Mouse (Mus musculus) forebrain, embryonic 14.5 days (tissue): ENCODE measurements around the gene Ky. TPM values are rescaled to one million over a fixed set of nuclear protein-coding genes. Genes with fewer than 3 reads are reported as not detected.

Source experiments
- ATAC-seq: fragments of 200-750 bp; cut with Nextera tagmentation; 2 replicates; pipeline ENCODE4 v1.8.0; 2017; ENCODE audit warnings: mild to moderate bottlenecking, moderate library complexity
- DNase-seq: peaks from one replicate; pipeline ENCODE4 v3.0.0-alpha.2; 2015; ENCODE audit warnings: low spot score
- H3K27ac ChIP-seq: fragments of 300-500 bp; sonication (generic); 2 replicates; pipeline ENCODE4 v1.5.1; 2014; ENCODE audit warnings: low read depth, mild to moderate bottlenecking, control low read depth, low read length, moderate library complexity
- H3K27me3 ChIP-seq: fragments of 300-500 bp; sonication (generic); replicated peaks from 2 replicates; pipeline ENCODE4 v1.6.1; 2014; ENCODE audit warnings: low read length, control low read depth, mixed read lengths; ENCODE audit not compliant: control insufficient read depth, insufficient read depth
- H3K36me3 ChIP-seq: fragments of 300-500 bp; sonication (generic); 2 replicates; pipeline ENCODE4 v1.6.1; 2014; ENCODE audit warnings: low read length, control low read depth; ENCODE audit not compliant: control insufficient read depth, insufficient read depth
- H3K4me1 ChIP-seq: fragments of 300-500 bp; sonication (generic); 2 replicates; pipeline ENCODE4 v1.6.1; 2014; ENCODE audit warnings: antibody characterized with exemption, low read length, control low read depth; ENCODE audit not compliant: control insufficient read depth, insufficient read depth
- H3K4me2 ChIP-seq: fragments of 300-500 bp; sonication (generic); 2 replicates; pipeline ENCODE4 v1.6.1; 2014; ENCODE audit warnings: mild to moderate bottlenecking, control low read depth, low read length
- H3K4me3 ChIP-seq: fragments of 300-500 bp; sonication (generic); 2 replicates; pipeline ENCODE4 v1.5.1; 2014; ENCODE audit warnings: low read depth, low read length, control low read depth
- H3K9ac ChIP-seq: fragments of 300-500 bp; sonication (generic); 2 replicates; pipeline ENCODE4 v1.6.1; 2014; ENCODE audit warnings: mild to moderate bottlenecking, low read length, control low read depth, moderate library complexity
- H3K9me3 ChIP-seq: fragments of 300-500 bp; sonication (generic); replicated peaks from 2 replicates; pipeline ENCODE4 v1.6.1; 2016; ENCODE audit warnings: low read length, control low read depth, mixed read lengths; ENCODE audit not compliant: control insufficient read depth
- whole genome bisulfite sequencing: fragments of 180-500 bp; shearing (Covaris S2); extraction: QIAGEN DNeasy Blood & Tissue Kit; methylation state at CpG from one replicate; pipeline ENCODE4 v1.1.7; 2014; 5-methylcytosine and 5-hydroxymethylcytosine counted together
- polyA plus RNA-seq: library from polyadenylated mRNA; unstranded; fragments of >200 nt; fragmentation: Nextera tagmentation; extraction: Ambion mirVana; gene quantifications from 2 replicates; pipeline ENCODE4 v1.2.1, GENCODE M21; 2014

Gene Ky
- polyA plus RNA-seq, 1 experiment from 2014 or later: 0.30 TPM

- Histone ChIP-seq H3K36me3 (no peaks in the 10 kb centered on the region), H3K4me1 (no peaks in the 10 kb centered on the region), H3K4me2 (no peak overlapping the region), H3K27me3 (no peaks in the 10 kb centered on the region), H3K9ac (no peak overlapping the region), H3K27ac (no peak overlapping the region), H3K9me3 (no peaks in the 10 kb centered on the region), H3K4me3 (no peak overlapping the region)
- ATAC-seq (0 out of 2 replicates have a peak, but pooled peaks have one; percentile 40), DNase-seq (peak; percentile 29)
- 43% methylated on average over 12 of the region's 12 CpGs for WGBS
Observed at GRCm38 (mm10) chr9:102492031-102492795, 13.3 kb upstream of the Ky start.

DNA sequence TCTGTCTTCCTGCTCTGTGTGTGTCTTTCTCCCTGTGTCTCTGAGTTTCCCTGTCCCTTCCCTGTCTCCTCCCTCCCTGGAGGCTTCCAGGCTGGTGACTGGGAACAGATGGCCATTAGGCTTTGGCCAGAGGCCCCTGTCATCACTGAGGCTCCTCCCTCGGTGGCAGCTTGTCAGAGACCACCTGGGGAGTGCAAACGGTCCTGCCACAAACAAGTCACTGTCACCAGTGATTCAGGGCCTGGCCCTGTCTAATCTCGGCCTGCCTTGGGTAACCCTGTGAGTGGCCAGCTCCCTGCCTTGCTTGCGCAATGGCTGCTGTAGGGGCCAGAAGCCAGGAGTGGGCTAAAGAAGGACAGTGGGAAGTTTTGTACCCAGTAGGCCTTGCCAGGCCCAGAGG, 12.5 kb upstream of the Ky start:
- peak; percentile 63; the same call in 1 of the 2 replicates for ATAC-seq
- no peak overlapping the region for H3K4me3 ChIP-seq
- H3K9ac ChIP-seq: no peak overlapping the region
- no peak overlapping the region for H3K4me2 ChIP-seq
- 47% methylated on average over 4 of the region's 4 CpGs for WGBS
- H3K36me3 ChIP-seq: no peaks in the 10 kb centered on the region
- H3K27me3 ChIP-seq: no peaks in the 10 kb centered on the region
- H3K9me3 ChIP-seq: no peaks in the 10 kb centered on the region
- H3K27ac ChIP-seq: no peak overlapping the region
- no peaks in the 10 kb centered on the region for H3K4me1 ChIP-seq
- peak; percentile 46 for DNase-seq

DNA sequence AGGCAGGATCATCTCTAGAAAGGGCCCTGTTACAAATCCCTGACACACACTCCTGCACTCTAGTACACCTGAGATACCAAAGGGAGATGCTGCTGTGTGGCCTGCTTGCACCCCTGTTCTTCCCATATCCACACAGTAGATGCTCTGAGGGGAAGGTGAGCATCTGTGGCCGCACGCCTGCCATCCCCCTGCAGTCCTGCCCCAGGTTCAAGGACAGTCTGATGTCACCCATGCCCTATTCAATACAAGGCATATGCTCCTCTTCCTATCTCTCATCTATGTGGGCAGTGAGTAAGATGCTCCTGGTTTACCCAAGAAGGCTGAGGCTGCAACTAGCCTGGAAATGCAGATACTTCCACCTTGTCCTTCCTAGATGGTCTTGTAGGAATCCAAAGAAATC, 11.6 kb upstream of the Ky start:
- WGBS: 88% methylated on average over 2 of the region's 2 CpGs
- H3K9me3 ChIP-seq: no peaks in the 10 kb centered on the region
- DNase-seq (no peak), ATAC-seq (no peak)
- no peaks in the 10 kb centered on the region for H3K27me3 ChIP-seq
- no peak overlapping the region for H3K4me2 ChIP-seq
- no peak overlapping the region for H3K9ac ChIP-seq
- no peaks in the 10 kb centered on the region for H3K36me3 ChIP-seq
- H3K27ac ChIP-seq: no peak overlapping the region
- no peaks in the 10 kb centered on the region for H3K4me1 ChIP-seq
- H3K4me3 ChIP-seq: no peak overlapping the region

DNA sequence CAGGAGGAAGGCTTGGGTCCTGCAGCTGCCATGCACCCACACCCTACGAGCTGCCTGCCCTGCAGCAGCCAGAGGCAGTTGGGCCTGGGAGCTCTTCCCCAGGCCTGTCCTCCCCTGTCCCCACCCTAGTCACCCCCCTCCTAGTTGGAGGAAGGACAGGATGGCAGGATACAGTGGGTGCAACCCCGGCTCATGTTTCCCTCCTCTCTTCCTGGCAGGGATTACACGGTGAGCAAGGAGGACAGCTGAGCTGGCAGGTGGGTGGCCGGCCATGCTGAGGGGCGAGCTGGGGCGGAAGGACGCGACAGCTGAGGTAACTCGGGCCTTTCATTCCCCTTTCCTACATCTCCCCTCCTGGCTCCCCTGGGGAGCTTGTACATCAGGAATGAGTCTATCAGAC, 11.1 kb upstream of the Ky start:
- H3K4me3 ChIP-seq: no peak overlapping the region
- no peak overlapping the region for H3K9ac ChIP-seq
- DNase-seq (no peak), ATAC-seq (no peak)
- H3K27me3 ChIP-seq: no peaks in the 10 kb centered on the region
- H3K9me3 ChIP-seq: no peaks in the 10 kb centered on the region
- H3K4me2 ChIP-seq: no peak overlapping the region
- H3K36me3 ChIP-seq: no peaks in the 10 kb centered on the region
- H3K27ac ChIP-seq: no peak overlapping the region
- H3K4me1 ChIP-seq: no peaks in the 10 kb centered on the region
- WGBS: 72% methylated on average over 9 of the region's 9 CpGs

GRCm38 (mm10) chr9:102495266-102495665, 10.3 kb upstream of the Ky start:
- 86% methylated on average over 4 of the region's 4 CpGs for WGBS
- H3K36me3 ChIP-seq: no peaks in the 10 kb centered on the region
- DNase-seq (no peak), ATAC-seq (no peak)
- no peaks in the 10 kb centered on the region for H3K27me3 ChIP-seq
- no peaks in the 10 kb centered on the region for H3K9me3 ChIP-seq
- H3K27ac ChIP-seq: no peak overlapping the region
- no peak overlapping the region for H3K9ac ChIP-seq
- no peak overlapping the region for H3K4me2 ChIP-seq
- H3K4me1 ChIP-seq: no peaks in the 10 kb centered on the region
- no peak overlapping the region for H3K4me3 ChIP-seq

- H3K4me3 ChIP-seq: no peak overlapping the region
- no peaks in the 10 kb centered on the region for H3K36me3 ChIP-seq
- H3K4me2 ChIP-seq: no peak overlapping the region
- no peak overlapping the region for H3K27ac ChIP-seq
- no peaks in the 10 kb centered on the region for H3K27me3 ChIP-seq
- 73% methylated on average over 3 of the region's 3 CpGs for WGBS
- no peaks in the 10 kb centered on the region for H3K9me3 ChIP-seq
- H3K4me1 ChIP-seq: no peaks in the 10 kb centered on the region
- DNase-seq: peak; percentile 44
- H3K9ac ChIP-seq: no peak overlapping the region
- peak; percentile 8; the same call in 1 of the 2 replicates for ATAC-seq
Observed at GRCm38 (mm10) chr9:102496481-102497041, 9.0 kb upstream of the Ky start.

- 88% methylated on average over 9 of the region's 9 CpGs for WGBS
- Histone ChIP-seq H3K27ac (no peak overlapping the region), H3K4me1 (peaks cover 2% of the 10 kb centered on the region; the same call in 1 of the 2 replicates), H3K36me3 (no peaks in the 10 kb centered on the region), H3K9ac (no peak overlapping the region), H3K4me2 (no peak overlapping the region), H3K9me3 (no peaks in the 10 kb centered on the region), H3K27me3 (no peaks in the 10 kb centered on the region), H3K4me3 (no peak overlapping the region)
- no peak for DNase-seq
- no peak for ATAC-seq
Observed at GRCm38 (mm10) chr9:102497089-102497690, 8.4 kb upstream of the Ky start.

DNA sequence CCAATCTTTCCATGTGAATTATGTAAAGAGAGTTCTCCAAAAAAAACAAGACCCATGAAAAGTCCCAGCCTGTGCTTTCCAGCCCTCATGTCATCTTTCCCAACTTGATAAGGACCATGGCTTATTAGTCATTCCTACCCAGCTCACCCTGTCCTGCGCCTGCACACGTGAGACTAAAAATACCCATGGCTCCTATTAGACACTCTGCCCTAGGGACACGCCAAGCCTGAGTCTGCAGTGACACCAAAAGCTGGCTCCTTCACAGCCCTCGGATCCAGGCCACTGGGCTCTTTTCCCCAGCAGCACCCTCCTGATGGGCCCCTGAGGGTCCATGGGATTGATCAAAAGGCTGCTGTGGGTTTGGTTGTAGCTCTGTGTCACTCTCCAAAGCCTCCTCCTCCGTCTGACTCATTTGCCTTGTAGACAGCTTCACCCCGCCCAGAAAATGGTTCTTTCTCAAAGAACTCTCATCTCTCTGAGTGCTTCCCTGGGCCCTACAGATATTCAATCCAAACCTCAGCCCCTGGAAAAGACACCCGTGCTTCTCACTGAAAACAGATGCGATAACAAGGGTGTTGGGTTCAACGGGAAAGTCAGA, 7.6 kb upstream of the Ky start:
- Histone ChIP-seq H3K27ac (no peak overlapping the region), H3K4me3 (no peak overlapping the region)
- ATAC-seq: no peak

More for the DNA sequence above, 7.6 kb upstream of the Ky start:
- Histone ChIP-seq H3K9ac (no peak overlapping the region), H3K9me3 (no peaks in the 10 kb centered on the region), H3K36me3 (no peaks in the 10 kb centered on the region), H3K4me1 (peaks cover 4% of the 10 kb centered on the region; the same call in 1 of the 2 replicates), H3K4me2 (no peak overlapping the region), H3K27me3 (no peaks in the 10 kb centered on the region)
- 91% methylated on average over 9 of the region's 9 CpGs for WGBS
- DNase-seq: no peak
